Mouse (Mus musculus) left cerebral cortex, postnatal 36 days (tissue): ENCODE results near the gene Sorbs2. TPM values are rescaled to one million over a fixed set of nuclear protein-coding genes. Genes with fewer than 3 reads are reported as not detected.
A peak's percentile ranks its signal among the peaks of the same experiment; 100 is the strongest.

Source experiments
- DNase-seq, 2 experiments: peaks; one replicate each; pipeline ENCODE4 v3.0.0; 2021 to 2022; ENCODE audit warnings: low spot score in 2 of 2, mixed read lengths in 1 of 2
- intact Hi-C: fragments of 180-260 bp; cut with DNase I; formaldehyde crosslinking; loops from one replicate; pipeline ENCODE4 v1.15.1; 2025
- total RNA-seq, 2 experiments: library from RNA; stranded (reverse); gene quantifications; 2 replicates each; pipeline ENCODE4 v1.2.3; 2021

Sorbs2 gene
- total RNA-seq, 2 experiments from 2014 or later: 321 to 393 TPM

DNA sequence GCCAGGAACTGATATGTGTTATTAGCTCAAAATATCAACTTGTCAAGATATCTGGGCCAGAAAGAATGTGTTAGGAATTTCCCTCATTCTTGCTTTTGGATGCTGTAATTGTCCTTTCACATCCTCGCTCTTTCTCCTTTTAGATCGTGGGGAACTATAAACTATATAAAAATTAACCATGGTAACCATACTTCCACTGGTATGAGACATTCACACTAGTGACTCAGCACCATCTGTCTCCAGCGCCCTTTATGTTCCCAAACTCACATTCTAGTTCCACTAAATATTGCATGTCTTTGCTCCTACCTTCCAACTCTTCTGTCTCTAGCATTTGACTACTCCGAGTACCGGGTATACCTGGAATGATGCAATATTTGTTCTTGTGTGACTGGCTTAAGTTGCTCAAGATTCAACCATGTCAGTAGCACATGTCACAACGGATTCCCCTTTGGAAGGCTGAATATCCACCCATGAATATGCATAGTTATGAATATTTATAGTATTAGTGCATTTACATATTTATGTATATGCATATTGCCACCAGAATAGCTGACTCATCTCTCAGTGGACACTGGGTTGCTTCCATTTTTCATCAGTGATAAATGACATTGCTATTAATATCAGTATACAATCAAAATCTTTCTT lies 51.7 kb downstream of the Sorbs2 start:
- intact Hi-C loops: loop anchor here (5.0 kb wide), 1 partner anchor 33 kb away; no protein-coding TSS in a partner anchor
- peak; percentile 74 to 80 for DNase-seq

DNA sequence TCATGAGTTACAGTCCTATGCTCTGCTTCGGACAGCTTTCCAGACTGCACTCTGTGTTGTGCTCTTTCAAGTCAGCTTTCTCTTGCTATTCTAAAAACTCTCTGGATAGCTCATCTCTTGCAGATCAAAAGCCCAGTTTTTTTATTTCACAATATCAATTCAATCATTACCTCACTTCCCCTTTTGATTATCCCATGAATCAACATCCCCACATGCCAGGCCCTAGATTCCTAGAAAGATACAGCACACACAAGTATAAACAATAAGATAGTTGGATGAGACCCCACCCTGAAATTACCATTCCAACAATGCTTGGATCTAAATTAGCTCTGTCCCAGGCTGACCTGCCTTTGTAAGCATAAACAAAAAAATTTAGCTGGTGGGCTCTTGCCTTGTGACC lies 57.6 kb downstream of the Sorbs2 start:
- intact Hi-C loops: no loop called here
- DNase-seq: no peak

DNA sequence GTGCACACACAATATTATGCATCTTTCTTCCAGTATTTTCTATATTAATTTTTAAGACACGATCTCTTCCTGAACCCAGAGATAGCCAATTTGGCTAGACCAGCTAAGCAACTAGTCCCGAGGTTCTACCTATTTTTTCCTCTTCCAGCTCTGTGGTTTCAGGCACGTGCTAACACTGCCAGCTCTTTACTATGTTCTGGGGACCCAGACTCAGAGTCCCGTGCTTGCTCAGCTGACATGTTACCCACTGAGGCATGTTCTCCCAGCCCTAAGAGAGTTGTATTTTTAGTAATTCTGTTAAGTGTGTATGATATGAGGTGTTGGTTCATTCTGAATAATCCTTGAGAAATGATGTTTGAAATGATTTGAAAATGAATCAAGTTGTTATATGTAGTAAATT lies 62.5 kb downstream of the Sorbs2 start:
- DNase-seq: no peak
- intact Hi-C loops: no loop called here

DNA sequence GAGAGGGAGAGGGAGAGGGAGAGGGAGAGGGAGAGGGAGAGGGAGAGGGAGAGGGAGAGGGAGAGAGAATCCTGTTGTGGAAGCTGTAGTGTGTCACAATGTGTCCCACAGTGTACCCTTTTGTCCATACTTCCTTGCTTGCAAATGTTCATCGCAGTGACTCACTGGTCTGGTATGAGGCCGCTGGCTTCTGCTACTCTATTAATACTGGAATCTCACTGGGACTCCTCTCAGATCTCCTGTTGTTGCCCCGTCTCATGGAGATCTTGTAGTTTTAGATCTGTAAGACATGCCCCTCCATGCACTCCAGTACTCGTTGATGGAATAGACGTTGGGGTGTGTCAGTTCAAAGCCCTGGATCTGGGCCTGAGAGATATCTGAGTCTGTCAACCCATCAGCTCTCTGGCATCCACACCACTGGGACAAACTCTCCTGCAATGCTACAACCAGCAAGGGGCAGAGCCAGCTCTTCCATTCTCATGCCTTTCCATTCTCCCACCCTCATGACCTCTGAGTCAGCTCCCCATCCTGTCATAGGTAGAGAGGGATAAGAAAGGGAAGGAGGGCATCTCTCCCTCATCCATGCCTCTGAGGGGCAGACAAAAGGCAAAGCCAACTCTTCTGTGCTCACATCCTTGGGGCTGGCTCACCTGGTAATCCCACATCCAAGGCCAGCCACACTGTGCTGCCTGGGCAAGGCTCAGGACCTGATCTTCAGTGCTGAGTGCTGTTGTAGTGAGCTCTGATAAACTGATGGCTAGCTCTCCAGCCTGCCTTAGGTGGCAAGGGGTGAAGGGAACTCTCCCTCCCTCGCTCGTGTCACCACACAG lies 72.3 kb downstream of the Sorbs2 start:
- intact Hi-C loops: no loop called here
- no peak for DNase-seq

DNA sequence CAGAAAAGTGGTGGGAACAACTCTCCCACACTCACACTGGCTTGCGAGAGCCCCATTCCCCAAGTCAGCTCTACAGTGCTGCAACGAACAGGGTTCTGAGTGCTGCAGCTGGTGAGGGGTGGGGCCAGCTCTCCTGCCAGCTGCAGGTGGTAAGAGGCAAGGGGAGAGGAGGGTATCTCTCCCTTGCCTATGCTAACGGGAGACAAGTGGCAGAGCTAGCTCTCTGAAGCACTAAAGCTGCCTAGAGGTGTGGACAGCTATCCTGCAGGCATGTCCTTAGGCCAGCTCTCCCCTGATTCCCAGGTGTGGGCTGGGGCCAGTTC lies 72.9 kb downstream of the Sorbs2 start:
- DNase-seq: no peak
- intact Hi-C loops: no loop called here

DNA sequence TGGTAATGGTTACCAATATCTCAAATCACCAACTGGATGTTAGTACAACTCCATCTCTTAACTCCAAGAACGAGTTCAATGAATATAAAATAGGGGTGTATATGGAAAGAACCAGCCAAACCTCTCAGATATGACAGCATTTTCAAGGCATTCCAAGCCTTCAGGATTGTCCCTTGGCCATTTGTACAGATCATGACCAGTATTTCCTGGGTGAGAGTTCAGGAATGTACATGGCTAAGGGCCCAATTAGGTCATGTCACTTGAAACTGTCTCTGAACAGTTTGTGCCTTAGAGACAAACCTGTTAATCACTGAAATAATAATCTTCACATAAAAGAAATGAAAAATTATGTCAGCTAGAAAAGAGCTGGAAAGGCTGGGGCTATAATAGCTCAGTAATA lies 76.3 kb downstream of the Sorbs2 start:
- intact Hi-C loops: no loop called here

DNA sequence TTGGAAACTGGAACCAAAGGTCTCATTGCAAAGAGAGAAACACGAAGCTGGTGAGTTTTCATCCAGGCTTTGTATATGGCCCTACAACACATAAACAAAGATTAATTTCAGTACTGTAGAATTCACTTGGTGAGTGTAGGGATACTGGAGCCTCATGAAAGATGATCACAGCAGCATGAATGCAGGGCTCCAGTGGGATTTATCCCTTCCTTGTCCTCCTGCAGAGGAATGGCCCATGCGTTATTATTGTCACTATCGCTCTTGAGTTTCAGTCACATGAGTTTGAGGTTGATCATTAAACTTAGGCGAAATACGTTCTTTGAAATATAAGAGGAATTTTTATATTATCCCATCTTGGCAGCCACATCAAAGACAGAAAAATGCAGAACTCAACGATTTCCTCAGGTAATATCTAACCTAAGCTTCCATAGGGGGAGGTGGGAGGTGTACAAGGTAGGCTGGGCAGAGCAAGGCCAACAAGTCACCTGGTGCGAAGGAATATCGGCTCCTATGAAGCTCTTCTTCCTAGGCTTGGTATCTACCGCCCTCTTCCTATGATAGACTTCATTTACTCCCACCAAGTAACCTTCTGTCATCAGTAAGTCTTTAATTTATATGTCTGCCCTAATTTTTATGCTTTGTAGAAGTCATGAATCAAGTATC lies 76.9 kb downstream of the Sorbs2 start:
- no peak for DNase-seq
- intact Hi-C loops: no loop called here

More for the DNA sequence above, 76.3 kb downstream of the Sorbs2 start:
- no peak for DNase-seq

DNA sequence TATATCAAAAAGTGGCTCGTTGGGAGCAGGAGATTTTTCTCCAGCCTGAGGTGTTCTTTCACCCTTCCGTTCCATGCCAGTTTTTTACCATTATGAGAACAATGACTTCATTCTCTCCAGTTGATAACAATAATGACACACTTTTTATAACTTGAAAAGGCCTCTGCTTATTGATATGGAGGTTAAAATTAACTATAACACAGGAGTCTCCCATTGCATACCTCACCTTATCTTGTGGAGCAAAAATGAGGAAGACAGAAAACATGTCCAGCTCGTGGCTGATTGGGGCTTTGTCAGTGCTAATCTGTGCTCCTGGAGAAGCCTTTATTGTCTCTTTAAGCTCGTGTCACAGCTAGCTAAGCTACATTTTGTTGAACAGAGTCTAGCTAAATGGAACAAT lies 77.6 kb downstream of the Sorbs2 start:
- no peak for DNase-seq
- intact Hi-C loops: no loop called here

DNA sequence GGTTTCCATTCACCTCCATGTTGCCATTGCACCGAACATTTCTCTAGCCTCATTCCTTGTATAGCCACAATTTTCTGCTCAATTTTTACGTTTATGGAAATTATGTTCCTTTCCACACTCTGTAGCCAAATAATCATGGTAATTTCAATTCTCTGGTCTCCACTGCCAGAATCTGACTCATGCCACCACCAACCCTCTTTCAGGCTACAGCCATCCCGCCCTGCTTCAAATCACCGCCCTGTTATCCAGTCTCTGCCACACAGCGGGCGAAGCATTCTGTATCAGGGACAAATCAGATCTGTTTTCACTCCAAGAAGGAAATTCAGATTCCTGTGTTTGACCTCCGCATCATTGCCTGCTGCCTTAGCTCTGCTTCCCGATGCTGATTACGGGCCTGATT lies 79.4 kb downstream of the Sorbs2 start:
- intact Hi-C loops: no loop called here
- DNase-seq: peak; percentile 39 to 46

DNA sequence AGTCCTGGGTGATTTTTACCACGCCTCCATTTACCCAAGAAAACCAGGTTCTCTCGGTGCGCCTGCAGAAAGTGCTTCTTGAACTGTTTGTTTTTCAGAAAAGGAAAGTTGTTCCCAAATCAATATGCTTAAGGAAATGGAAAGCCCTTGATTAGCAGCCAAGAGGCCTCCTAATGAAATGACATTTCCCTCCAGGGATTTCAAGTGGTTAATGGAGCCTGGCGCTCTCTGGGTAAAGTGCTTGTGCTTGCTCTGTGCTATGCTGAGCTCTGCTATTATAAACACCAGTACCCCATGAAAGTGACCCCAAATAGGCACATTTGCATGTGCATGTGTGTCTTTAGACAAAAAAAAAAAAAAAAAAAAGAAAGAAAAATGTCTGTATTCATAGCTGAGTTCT lies 84.3 kb downstream of the Sorbs2 start:
- intact Hi-C loops: loop anchor here (5.0 kb wide), 1 partner anchor 35 kb away; no protein-coding TSS in a partner anchor
- DNase-seq: no peak

DNA sequence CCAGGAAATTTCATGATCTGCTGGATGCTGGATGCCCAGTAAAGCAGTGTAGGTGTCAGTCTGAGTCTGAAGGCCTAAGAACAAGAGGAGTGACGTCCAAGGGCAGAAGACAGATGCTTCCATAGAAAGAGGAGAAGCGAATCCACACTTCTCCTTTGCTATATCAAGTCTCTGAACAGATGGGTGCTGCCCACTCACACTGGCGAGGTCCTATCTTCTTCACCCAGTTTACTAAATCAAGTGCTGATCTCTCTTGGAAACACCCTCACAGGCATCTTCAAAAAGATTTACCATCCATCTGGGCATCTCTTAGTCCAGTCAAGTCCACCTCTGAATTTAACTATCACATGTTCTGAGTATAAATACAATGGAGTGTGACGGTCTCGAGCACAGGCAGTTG lies 86.1 kb downstream of the Sorbs2 start:
- peak; percentile 75 to 83 for DNase-seq
- intact Hi-C loops: loop anchor here (5.0 kb wide), 1 partner anchor 36 kb away; no protein-coding TSS in a partner anchor

DNA sequence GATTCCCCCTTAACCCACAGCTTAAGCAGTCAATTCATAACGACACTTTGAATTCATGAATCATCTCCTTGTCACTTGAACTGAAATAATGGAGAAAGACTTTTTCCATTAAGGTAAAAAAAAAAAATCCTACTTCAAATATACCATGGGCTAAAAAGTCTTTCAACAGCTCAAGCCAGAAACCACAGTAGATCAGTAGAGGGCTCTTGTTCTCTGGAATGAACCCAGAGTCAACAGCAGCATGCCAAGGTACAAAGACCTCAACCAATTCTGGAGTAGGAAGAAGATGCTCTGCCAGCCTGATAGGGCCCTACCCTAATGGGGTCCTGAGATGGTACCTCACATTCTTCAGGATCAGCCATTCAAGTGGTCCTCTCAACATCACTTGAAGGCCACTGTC lies 88.4 kb downstream of the Sorbs2 start:
- intact Hi-C loops: no loop called here
- no peak for DNase-seq

DNA sequence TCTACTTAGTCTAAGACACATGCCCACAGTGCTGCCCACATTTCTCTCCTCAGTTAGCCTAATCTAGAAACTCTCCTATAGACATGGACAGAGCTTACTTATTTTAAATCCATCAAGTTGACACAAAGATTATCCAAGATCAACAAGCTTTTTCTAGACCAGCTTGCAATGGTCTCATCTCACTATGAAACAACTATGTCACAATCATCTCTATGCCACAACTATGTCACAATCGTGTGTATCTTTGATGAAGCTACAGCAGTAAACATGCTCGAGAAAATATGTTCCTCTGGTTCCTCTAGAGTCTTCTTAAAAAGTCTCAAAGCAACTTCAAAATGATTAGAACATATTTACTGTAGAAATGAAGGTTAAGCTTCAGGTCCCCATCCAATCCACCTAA lies 89.0 kb downstream of the Sorbs2 start:
- intact Hi-C loops: no loop called here
- DNase-seq: no peak

DNA sequence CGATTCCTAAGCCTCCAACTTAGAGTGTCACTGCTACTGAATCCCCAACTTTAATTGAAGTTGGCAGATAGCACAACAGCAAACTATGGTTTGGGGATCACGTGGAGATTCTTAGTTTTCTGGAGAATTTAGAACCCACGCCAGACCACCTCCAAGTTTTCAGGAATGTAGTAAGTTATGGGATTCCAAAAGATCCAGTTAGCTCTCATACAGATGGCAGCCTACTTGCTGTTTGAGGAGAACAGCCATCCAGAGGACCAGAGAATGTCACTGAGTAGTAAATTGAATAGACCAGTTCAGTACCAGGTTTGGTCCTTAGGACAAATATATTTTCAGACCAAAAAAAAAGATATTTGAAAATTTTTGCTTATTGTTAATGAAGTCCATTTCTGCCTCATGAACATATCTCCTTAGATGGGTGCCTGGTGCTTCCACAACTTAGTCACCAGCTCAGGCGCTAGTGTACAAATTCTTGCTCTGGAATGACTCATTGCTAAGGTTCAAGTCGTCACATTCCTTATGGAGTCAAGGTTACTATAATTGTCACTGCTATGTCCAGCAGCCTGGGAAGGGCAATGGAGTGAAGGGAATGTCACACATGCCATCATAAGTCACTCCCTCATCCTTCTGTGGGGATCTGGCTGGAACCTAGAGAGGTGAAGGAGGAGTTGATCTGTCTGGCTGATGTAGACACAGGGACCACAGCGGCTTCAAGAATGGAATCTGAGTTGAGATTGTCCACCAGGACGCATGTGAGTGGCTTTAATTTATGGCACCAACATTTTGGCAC lies 90.2 kb downstream of the Sorbs2 start:
- no peak for DNase-seq
- intact Hi-C loops: no loop called here

DNA sequence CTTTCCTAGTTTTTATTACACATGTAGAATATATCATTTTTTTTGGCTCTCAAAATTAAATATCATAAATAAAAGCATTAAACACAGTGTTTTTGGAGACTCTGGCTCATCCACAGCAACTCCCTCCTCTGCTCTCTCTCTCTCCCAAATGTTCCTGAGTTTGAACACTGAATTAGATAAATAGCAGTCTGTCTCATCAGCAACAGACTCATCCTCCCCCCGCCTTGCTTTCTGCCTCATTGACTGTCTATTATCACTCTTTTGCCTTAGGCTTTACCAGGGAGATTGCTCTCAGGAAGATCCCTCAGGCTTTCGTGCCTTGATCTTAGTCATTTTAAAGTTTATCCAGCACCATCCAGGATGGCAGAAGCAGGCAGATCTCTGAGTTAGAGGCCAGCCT lies 91.3 kb downstream of the Sorbs2 start:
- DNase-seq: no peak
- intact Hi-C loops: no loop called here

DNA sequence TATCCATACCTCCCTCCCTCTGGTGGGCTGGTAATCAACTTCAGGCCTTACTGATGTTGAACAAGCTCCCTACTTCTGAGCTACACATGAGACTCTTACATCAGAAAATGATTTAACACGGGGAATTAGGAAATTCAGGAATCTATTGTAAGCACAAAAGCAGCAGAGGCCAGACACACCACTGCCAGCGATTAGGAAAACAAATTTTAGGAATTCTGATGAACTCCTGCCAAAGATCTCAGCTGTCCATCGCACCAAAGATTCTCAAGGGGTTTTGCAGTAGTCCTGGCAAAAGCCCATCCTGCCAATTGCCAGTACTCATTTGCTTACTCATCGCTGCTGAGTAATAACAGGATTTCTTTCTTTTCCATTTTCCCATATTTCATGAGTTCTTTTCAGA lies 94.4 kb downstream of the Sorbs2 start:
- intact Hi-C loops: loop anchor here (5.0 kb wide), 1 partner anchor 115 kb away; no protein-coding TSS in a partner anchor
- DNase-seq: no peak

DNA sequence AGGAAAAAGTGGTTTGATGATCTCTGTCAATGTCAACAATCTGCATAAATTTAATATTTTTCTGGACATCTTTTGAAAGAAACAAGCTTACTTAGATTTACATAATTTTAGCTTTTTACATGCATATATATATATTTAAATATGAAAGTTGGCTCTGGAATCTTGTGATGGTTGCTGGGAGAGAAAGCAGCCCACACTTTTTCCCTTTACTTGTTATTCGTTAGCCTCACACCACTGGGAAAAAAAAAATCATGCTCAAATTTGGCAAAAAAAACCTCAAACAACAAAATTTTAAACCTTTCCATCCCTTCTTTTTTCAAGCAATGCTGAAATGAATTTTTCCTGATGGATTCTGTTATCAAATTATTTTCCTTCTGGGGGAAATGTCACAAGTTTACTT lies 97.8 kb downstream of the Sorbs2 start:
- no peak for DNase-seq

DNA sequence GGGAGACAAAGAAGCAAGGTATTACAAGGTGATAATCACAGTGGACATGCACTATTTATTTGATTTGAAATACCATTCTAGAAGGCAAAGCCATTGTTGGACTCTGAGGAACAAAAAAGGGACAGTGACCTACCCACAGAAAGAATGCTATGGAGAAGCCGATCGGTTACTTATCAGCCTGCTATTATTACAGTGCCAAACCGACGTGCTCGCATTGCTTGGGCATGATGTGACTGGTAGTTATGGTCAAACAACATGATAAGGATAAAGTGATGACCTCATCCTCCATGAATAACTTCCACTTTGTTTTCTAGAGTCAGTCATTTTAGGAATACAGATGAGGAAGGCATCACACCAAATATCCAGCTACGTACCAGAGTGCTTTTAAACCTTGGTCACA lies 99.4 kb downstream of the Sorbs2 start:
- DNase-seq: no peak
- intact Hi-C loops: no loop called here

More for the DNA sequence above, 97.8 kb downstream of the Sorbs2 start:
- intact Hi-C loops: no loop called here

DNA sequence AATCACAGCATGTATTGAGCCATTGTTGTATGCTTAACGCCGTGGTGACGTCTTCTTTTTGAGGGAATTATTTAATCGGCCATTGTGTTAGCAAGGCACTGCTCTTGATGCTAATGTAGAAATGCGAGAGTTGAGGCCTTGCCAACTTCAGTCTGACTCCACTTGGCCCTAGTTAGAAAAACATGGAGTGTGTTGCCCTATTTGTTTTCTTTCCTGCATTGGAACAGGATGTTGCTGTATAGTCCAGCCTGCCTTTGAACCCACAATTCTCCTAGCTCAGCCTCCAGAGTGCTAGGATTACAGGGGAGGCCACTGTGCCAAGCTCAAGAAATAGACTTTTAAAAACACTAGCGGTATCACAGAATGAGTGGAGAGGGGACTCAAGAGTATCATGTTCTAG lies 100.8 kb downstream of the Sorbs2 start:
- DNase-seq: no peak
- intact Hi-C loops: no loop called here
